Mouse (Mus musculus): Measurements from ENCODE around the gene Slc24a3. TPM values are rescaled to one million over a fixed set of nuclear protein-coding genes. Genes with fewer than 3 reads are reported as not detected.

The Slc24a3 gene
- total RNA-seq, 1 experiment = 0.98 TPM

DNA sequence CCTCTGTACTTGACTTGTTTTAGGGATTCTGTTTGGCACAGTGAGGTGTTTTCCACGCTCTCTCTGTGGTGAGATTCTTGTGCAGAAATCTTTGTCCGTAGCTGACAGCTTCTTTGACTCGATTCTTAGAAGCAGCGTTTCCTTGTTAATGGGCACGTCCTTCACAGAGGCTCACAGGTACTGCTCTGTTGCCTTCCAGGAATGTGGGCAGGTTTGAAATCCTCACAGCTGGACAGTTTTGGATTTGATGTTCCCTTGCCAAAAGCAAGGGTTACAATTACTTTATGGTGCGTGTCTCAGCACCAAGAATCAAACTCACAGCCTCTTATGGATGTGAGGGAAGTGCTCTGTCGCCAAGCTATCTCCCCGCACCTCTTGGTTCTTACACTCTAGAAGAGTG lies 14.9 kb downstream of the Slc24a3 start:
- Histone ChIP-seq H3K36me3 (ENCODE audit: control insufficient read depth, insufficient read depth, low read length, poor library complexity, severe bottlenecking) (no peaks in the 10 kb centered on the region), H3K9me3 (ENCODE audit: control insufficient read depth, insufficient read depth, low read depth, low read length) (no peaks in the 10 kb centered on the region), H3K27ac (ENCODE audit: insufficient read depth, low read depth, low read length, poor library complexity, severe bottlenecking) (no peak overlapping the region), H3K4me3 (ENCODE audit: insufficient read depth in 1 of 2, low read depth in 1 of 2, low read length in 2 of 2, poor library complexity in 1 of 2, severe bottlenecking in 1 of 2) (no peak overlapping the region), H3K4me1 (ENCODE audit: control insufficient read depth in 2 of 2, insufficient read depth in 2 of 2, low read length in 2 of 2, poor library complexity in 1 of 2) (no peaks in the 10 kb centered on the region), H3K9ac (ENCODE audit: insufficient read depth, low read depth, low read length, poor library complexity, severe bottlenecking) (no peak overlapping the region)
- no peak for DNase-seq (ENCODE audit: low read depth, low spot score)
- in situ Hi-C loops (cut with MboI; ENCODE audit: low sequenced_read_pairs in 2 of 2, unreplicated experiment in 2 of 2) = no loop called here
- TF ChIP-seq HCFC1 (IDR thresholded peaks at IDR 0.05; ENCODE audit: borderline replicate concordance, insufficient read depth, low read length) (no peak), MAFK (IDR thresholded peaks at IDR 0.05; ENCODE audit: insufficient read depth, low read depth, low read length) (no peak), ZNF384 (IDR thresholded peaks at IDR 0.05; ENCODE audit: low read depth, low read length) (no peak), ZC3H11A (IDR thresholded peaks at IDR 0.05; ENCODE audit: borderline replicate concordance, low read depth, low read length) (no peak), CHD2 (IDR thresholded peaks at IDR 0.05; ENCODE audit: low read depth, low read length) (no peak)

DNA sequence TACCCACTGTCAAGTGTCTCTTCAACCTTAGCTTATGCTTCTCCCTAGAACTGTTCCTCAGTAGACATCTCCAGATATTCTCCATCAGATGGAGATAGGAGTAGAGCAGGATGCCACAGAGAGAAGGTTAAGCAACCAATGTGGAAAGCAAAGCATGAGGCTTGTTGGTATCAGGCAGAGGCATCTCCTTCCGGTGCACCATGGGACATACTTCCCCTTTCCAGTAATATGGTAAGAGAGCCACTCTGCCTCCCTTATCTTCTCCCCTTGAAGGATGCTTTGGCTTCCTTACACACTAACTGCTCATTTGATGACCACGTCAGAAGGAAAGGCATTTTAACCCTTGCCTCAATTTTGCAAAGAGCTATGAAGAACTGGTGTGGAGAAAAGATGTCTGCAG lies 21.3 kb downstream of the Slc24a3 start:
- in situ Hi-C loops (cut with MboI; ENCODE audit: low sequenced_read_pairs in 2 of 2, unreplicated experiment in 2 of 2) = no loop called here
- DNase-seq (ENCODE audit: low read depth, low spot score) = no peak
- Histone ChIP-seq H3K9ac (ENCODE audit: insufficient read depth, low read depth, low read length, poor library complexity, severe bottlenecking) (no peak overlapping the region), H3K27ac (ENCODE audit: insufficient read depth, low read depth, low read length, poor library complexity, severe bottlenecking) (no peak overlapping the region), H3K4me3 (ENCODE audit: insufficient read depth in 1 of 2, low read depth in 1 of 2, low read length in 2 of 2, poor library complexity in 1 of 2, severe bottlenecking in 1 of 2) (no peak overlapping the region), H3K9me3 (ENCODE audit: control insufficient read depth, insufficient read depth, low read depth, low read length) (no peaks in the 10 kb centered on the region), H3K4me1 (ENCODE audit: control insufficient read depth in 2 of 2, insufficient read depth in 2 of 2, low read length in 2 of 2, poor library complexity in 1 of 2) (no peaks in the 10 kb centered on the region), H3K36me3 (ENCODE audit: control insufficient read depth, insufficient read depth, low read length, poor library complexity, severe bottlenecking) (no peaks in the 10 kb centered on the region)
- TF ChIP-seq MAFK (IDR thresholded peaks at IDR 0.05; ENCODE audit: insufficient read depth, low read depth, low read length) (no peak), ZNF384 (IDR thresholded peaks at IDR 0.05; ENCODE audit: low read depth, low read length) (no peak)

DNA sequence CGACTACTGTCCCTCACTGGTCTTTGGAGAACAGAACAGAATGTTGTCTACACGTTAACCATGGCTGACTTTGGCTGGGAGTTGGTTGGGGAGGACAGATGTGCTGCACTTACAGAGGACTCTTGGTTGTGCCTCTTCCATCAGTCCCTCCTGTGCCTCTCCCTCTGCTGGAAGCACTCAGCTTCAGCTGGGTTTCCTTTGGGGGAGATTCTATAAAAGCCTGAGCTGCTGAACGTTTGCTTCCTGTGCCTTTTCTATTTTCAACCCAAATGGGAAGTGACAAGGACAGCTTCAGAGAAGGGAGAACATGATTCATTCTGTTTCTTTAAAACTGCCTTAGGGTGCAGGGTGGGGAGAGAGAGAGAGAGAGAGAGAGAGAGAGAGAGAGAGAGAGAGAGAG lies 28.5 kb downstream of the Slc24a3 start:
- no peak for TF ChIP-seq MAFK (IDR thresholded peaks at IDR 0.05; ENCODE audit: insufficient read depth, low read depth, low read length)
- no peak for TF ChIP-seq CHD2 (IDR thresholded peaks at IDR 0.05; ENCODE audit: low read depth, low read length)
- no peak for TF ChIP-seq ZNF384 (IDR thresholded peaks at IDR 0.05; ENCODE audit: low read depth, low read length)
- no peak for TF ChIP-seq HCFC1 (IDR thresholded peaks at IDR 0.05; ENCODE audit: borderline replicate concordance, insufficient read depth, low read length)
- TF ChIP-seq ZC3H11A (IDR thresholded peaks at IDR 0.05; ENCODE audit: borderline replicate concordance, low read depth, low read length) = no peak
- no peaks in the 10 kb centered on the region for H3K4me1 ChIP-seq (ENCODE audit: control insufficient read depth in 2 of 2, insufficient read depth in 2 of 2, low read length in 2 of 2, poor library complexity in 1 of 2)
- no peaks in the 10 kb centered on the region for H3K36me3 ChIP-seq (ENCODE audit: control insufficient read depth, insufficient read depth, low read length, poor library complexity, severe bottlenecking)
- no peak for DNase-seq (ENCODE audit: low read depth, low spot score)
- no peak overlapping the region for H3K4me3 ChIP-seq (ENCODE audit: insufficient read depth in 1 of 2, low read depth in 1 of 2, low read length in 2 of 2, poor library complexity in 1 of 2, severe bottlenecking in 1 of 2)
- H3K9me3 ChIP-seq (ENCODE audit: control insufficient read depth, insufficient read depth, low read depth, low read length) = no peaks in the 10 kb centered on the region
- no peak overlapping the region for H3K9ac ChIP-seq (ENCODE audit: insufficient read depth, low read depth, low read length, poor library complexity, severe bottlenecking)
- H3K27ac ChIP-seq (ENCODE audit: insufficient read depth, low read depth, low read length, poor library complexity, severe bottlenecking) = no peak overlapping the region
- in situ Hi-C loops (cut with MboI; ENCODE audit: low sequenced_read_pairs in 2 of 2, unreplicated experiment in 2 of 2) = no loop called here

DNA sequence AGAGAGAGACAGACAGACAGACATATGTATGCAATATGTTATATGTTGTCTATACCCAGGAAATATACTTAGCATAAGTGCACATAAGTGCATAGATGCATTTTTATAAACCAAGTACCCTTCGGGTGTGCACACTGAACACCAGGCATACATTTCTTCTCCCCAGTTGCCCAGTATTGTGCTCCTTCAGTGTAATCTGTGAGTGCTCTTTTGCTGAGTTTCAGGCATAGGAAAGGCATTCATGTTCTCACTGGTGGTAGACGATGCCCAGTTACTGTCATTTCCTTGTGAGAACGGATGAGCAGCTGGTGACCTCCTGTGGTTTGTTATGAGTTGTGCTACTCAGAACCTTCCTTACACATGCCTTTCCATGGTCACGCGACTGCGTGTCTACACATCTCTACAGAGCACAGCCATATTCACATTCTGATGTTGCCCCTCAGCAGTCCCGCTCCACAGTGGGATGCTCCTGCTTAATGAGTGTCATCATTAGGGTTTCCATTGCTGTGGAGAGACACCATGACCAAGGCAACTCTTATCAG lies 29.0 kb downstream of the Slc24a3 start:
- in situ Hi-C loops (cut with MboI; ENCODE audit: low sequenced_read_pairs in 2 of 2, unreplicated experiment in 2 of 2) = no loop called here
- no peak for TF ChIP-seq HCFC1 (IDR thresholded peaks at IDR 0.05; ENCODE audit: borderline replicate concordance, insufficient read depth, low read length)
- no peak for TF ChIP-seq ZNF384 (IDR thresholded peaks at IDR 0.05; ENCODE audit: low read depth, low read length)
- TF ChIP-seq CHD2 (IDR thresholded peaks at IDR 0.05; ENCODE audit: low read depth, low read length) = no peak
- no peak for TF ChIP-seq MAFK (IDR thresholded peaks at IDR 0.05; ENCODE audit: insufficient read depth, low read depth, low read length)
- TF ChIP-seq ZC3H11A (IDR thresholded peaks at IDR 0.05; ENCODE audit: borderline replicate concordance, low read depth, low read length) = no peak

DNA sequence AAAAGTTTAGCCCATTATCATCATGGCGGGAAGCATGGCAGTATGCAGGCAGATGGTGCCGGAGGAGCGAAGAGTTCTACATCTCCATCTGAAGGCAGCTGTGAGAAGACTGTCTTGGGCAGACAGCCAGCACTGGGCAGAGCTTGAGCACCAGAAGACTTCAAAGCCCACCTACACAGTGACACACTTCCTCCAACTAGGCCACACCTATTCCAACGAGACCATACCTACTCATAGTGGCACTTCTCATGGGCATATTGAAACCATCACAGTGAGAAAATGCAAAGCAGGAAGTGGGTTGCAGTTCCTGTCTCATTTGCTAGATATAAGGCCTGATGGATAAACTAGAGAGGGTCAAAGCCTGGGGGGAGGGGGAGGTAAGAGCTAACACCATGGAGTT lies 29.5 kb downstream of the Slc24a3 start:
- in situ Hi-C loops (cut with MboI; ENCODE audit: low sequenced_read_pairs in 2 of 2, unreplicated experiment in 2 of 2) = no loop called here
- no peak for TF ChIP-seq HCFC1 (IDR thresholded peaks at IDR 0.05; ENCODE audit: borderline replicate concordance, insufficient read depth, low read length)
- no peak for TF ChIP-seq CHD2 (IDR thresholded peaks at IDR 0.05; ENCODE audit: low read depth, low read length)
- TF ChIP-seq MAFK (IDR thresholded peaks at IDR 0.05; ENCODE audit: insufficient read depth, low read depth, low read length) = no peak
- no peak for TF ChIP-seq ZNF384 (IDR thresholded peaks at IDR 0.05; ENCODE audit: low read depth, low read length)
- no peak for TF ChIP-seq ZC3H11A (IDR thresholded peaks at IDR 0.05; ENCODE audit: borderline replicate concordance, low read depth, low read length)
- no peak overlapping the region for H3K4me3 ChIP-seq (ENCODE audit: insufficient read depth in 1 of 2, low read depth in 1 of 2, low read length in 2 of 2, poor library complexity in 1 of 2, severe bottlenecking in 1 of 2)

More for the DNA sequence above, 29.0 kb downstream of the Slc24a3 start:
- H3K4me3 ChIP-seq (ENCODE audit: insufficient read depth in 1 of 2, low read depth in 1 of 2, low read length in 2 of 2, poor library complexity in 1 of 2, severe bottlenecking in 1 of 2) = no peak overlapping the region
- no peaks in the 10 kb centered on the region for H3K9me3 ChIP-seq (ENCODE audit: control insufficient read depth, insufficient read depth, low read depth, low read length)
- H3K36me3 ChIP-seq (ENCODE audit: control insufficient read depth, insufficient read depth, low read length, poor library complexity, severe bottlenecking) = no peaks in the 10 kb centered on the region
- no peak for DNase-seq (ENCODE audit: low read depth, low spot score)
- no peaks in the 10 kb centered on the region for H3K4me1 ChIP-seq (ENCODE audit: control insufficient read depth in 2 of 2, insufficient read depth in 2 of 2, low read length in 2 of 2, poor library complexity in 1 of 2)
- no peak overlapping the region for H3K9ac ChIP-seq (ENCODE audit: insufficient read depth, low read depth, low read length, poor library complexity, severe bottlenecking)
- H3K27ac ChIP-seq (ENCODE audit: insufficient read depth, low read depth, low read length, poor library complexity, severe bottlenecking) = no peak overlapping the region

More for the DNA sequence above, 29.5 kb downstream of the Slc24a3 start:
- DNase-seq (ENCODE audit: low read depth, low spot score) = no peak
- Histone ChIP-seq H3K36me3 (ENCODE audit: control insufficient read depth, insufficient read depth, low read length, poor library complexity, severe bottlenecking) (no peaks in the 10 kb centered on the region), H3K9ac (ENCODE audit: insufficient read depth, low read depth, low read length, poor library complexity, severe bottlenecking) (no peak overlapping the region), H3K9me3 (ENCODE audit: control insufficient read depth, insufficient read depth, low read depth, low read length) (no peaks in the 10 kb centered on the region), H3K27ac (ENCODE audit: insufficient read depth, low read depth, low read length, poor library complexity, severe bottlenecking) (no peak overlapping the region), H3K4me1 (ENCODE audit: control insufficient read depth in 2 of 2, insufficient read depth in 2 of 2, low read length in 2 of 2, poor library complexity in 1 of 2) (no peaks in the 10 kb centered on the region)
